In the genomic region with DNA sequence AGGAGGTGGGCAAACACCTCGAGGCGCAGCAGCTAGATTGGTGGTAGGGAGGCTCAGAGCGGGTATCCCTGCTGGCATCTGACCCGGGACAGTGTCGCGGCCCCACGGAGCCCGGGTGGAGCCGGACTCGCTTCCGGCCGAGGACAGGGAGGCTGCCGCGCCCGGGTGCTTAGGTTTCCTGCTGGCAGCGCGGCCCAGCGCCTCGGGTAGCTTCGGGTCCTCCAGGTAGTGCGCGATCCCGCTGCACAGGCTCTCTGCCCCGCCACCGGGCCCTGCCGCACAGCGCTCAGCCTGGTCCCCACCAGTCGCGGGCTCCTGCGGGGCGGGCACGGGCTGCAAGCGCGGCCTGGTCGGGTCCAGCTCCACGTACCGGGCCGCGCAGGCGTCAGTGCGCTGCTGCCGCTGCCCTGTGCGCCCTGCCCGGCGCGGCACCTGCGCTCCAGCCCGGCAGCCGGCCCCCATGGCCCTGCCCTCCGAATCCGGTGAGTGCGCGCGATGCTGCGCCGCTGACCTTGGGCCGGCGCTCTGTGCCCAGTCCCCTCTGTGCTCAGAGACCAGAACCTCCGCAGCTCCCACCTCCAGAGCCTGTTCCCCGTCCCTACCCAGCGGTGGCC, we compare ENCODE assay signal across 8 mouse cellular contexts. TPM values are rescaled to one million over a fixed set of nuclear protein-coding genes. Genes with fewer than 3 reads are reported as not detected.
A peak's percentile ranks its signal among the peaks of the same experiment; 100 is the strongest.
DNase-seq lines count a peak whose midpoint lies in the region; ATAC-seq and TF ChIP-seq lines count a peak whose summit lies in the region.

No protein-coding gene starts in this region.

- WGBS in embryonic facial prominence, embryonic 10.5 days = under 1% methylated on average over 61 of the region's 61 CpGs
- WGBS in liver, embryonic 12.5 days (ENCODE audit: insufficient replicate concordance) = 4% methylated on average over 61 of the region's 61 CpGs
- 1% methylated on average over 61 of the region's 61 CpGs for WGBS in stomach, embryonic 15.5 days

- H3K4me1 ChIP-seq in embryonic facial prominence, embryonic 10.5 days = peaks cover 24% of the 10 kb centered on the region
- H3K4me1 ChIP-seq in liver, embryonic 12.5 days = peaks cover 58% of the 10 kb centered on the region
- peaks cover 18% of the 10 kb centered on the region; the same call in 1 of the 2 replicates for H3K4me1 ChIP-seq in stomach, embryonic 15.5 days

- no peaks in the 10 kb centered on the region for H3K9me3 ChIP-seq in embryonic facial prominence, embryonic 10.5 days
- H3K9me3 ChIP-seq in liver, embryonic 12.5 days (replicated peaks) = no peaks in the 10 kb centered on the region
- H3K9me3 ChIP-seq in stomach, embryonic 15.5 days = no peaks in the 10 kb centered on the region

- ATAC-seq in liver, embryonic 12.5 days = peak; percentile 36
- peak; percentile 57 for ATAC-seq in stomach, embryonic 15.5 days (ENCODE audit: insufficient read depth, low FRiP score, low read depth)

- H3ac ChIP-seq in myocyte (ENCODE audit: control insufficient read depth, insufficient read length) = no peak overlapping the region

- peak overlapping the region; percentile 68 for H3K4me3 ChIP-seq in embryonic facial prominence, embryonic 10.5 days
- peak overlapping the region; percentile 67 for H3K4me3 ChIP-seq in liver, embryonic 12.5 days
- no peak overlapping the region for H3K4me3 ChIP-seq in myocyte
- H3K4me3 ChIP-seq in stomach, embryonic 15.5 days (replicated peaks) = peak overlapping the region; percentile 55

- peak overlapping the region; percentile 68 for H3K27ac ChIP-seq in embryonic facial prominence, embryonic 10.5 days (replicated peaks)
- H3K27ac ChIP-seq in liver, embryonic 12.5 days = peak overlapping the region; percentile 49
- H3K27ac ChIP-seq in stomach, embryonic 15.5 days = no peak overlapping the region

- H3K27me3 ChIP-seq in embryonic facial prominence, embryonic 10.5 days (replicated peaks; ENCODE audit: low read depth, poor library complexity, severe bottlenecking) = peaks cover 58% of the 10 kb centered on the region
- H3K27me3 ChIP-seq in liver, embryonic 12.5 days (replicated peaks) = peaks cover 31% of the 10 kb centered on the region
- no peaks in the 10 kb centered on the region for H3K27me3 ChIP-seq in myocyte (ENCODE audit: control insufficient read depth, insufficient read depth, insufficient read length)
- H3K27me3 ChIP-seq in stomach, embryonic 15.5 days (replicated peaks) = peaks cover 12% of the 10 kb centered on the region; the same call in 1 of the 2 replicates

- TF ChIP-seq POLR2A in myocyte (IDR thresholded peaks at IDR 0.05; ENCODE audit: insufficient read length, low read depth) = no peak

- peak; percentile 96 for DNase-seq in heart, adult 11 months
- no peak for DNase-seq in heart, adult 8-10 months (ENCODE audit: low spot score)
- peak; percentile 61 for DNase-seq in embryonic facial prominence, embryonic 10.5 days (ENCODE audit: low spot score)
- DNase-seq in heart, adult 9 months (ENCODE audit: low spot score in 2 of 2) = peak; percentile 46
- DNase-seq in kidney, adult 18-20 months = peak; percentile 72

- peak overlapping the region; percentile 97 for H3K4me2 ChIP-seq in liver, embryonic 12.5 days
- H3K4me2 ChIP-seq in myocyte (ENCODE audit: low read depth) = peak overlapping the region; percentile 30
- peak overlapping the region; percentile 99 for H3K4me2 ChIP-seq in stomach, embryonic 15.5 days

- H3K79me2 ChIP-seq in myocyte (ENCODE audit: control insufficient read depth, insufficient read depth) = no peaks in the 10 kb centered on the region

- peak overlapping the region; percentile 81 for H3K9ac ChIP-seq in liver, embryonic 12.5 days
- peak overlapping the region; percentile 58 for H3K9ac ChIP-seq in stomach, embryonic 15.5 days

- H3K36me3 ChIP-seq in embryonic facial prominence, embryonic 10.5 days (replicated peaks) = no peaks in the 10 kb centered on the region
- H3K36me3 ChIP-seq in liver, embryonic 12.5 days = no peaks in the 10 kb centered on the region
- no peaks in the 10 kb centered on the region for H3K36me3 ChIP-seq in myocyte (ENCODE audit: control insufficient read depth, insufficient read depth)
- no peaks in the 10 kb centered on the region for H3K36me3 ChIP-seq in stomach, embryonic 15.5 days

TF ChIP-seq in myocyte, 11 proteins besides CTCF, POLR2A, EP300 and RAD21:
- TF ChIP-seq MYOD1 (IDR thresholded peaks at IDR 0.05; ENCODE audit: control insufficient read depth in 1 of 3, insufficient read length in 2 of 3, low read depth in 2 of 3) (no peak), CEBPB (IDR thresholded peaks at IDR 0.05; ENCODE audit: insufficient read depth, poor library complexity, severe bottlenecking) (no peak), POLR2AphosphoS2 (IDR thresholded peaks at IDR 0.05; ENCODE audit: insufficient read length, low read depth) (no peak), MAX (IDR thresholded peaks at IDR 0.05; ENCODE audit: low read depth) (no peak), TCF3 (IDR thresholded peaks at IDR 0.05; ENCODE audit: insufficient read length, low read depth) (no peak), TCF12 (IDR thresholded peaks at IDR 0.05; ENCODE audit: insufficient read depth, poor library complexity, severe bottlenecking) (no peak), E2F4 (IDR thresholded peaks at IDR 0.05; ENCODE audit: insufficient read depth) (no peak), REST (IDR thresholded peaks at IDR 0.05; ENCODE audit: insufficient read depth, insufficient read length) (no peak), MYOG (IDR thresholded peaks at IDR 0.05; ENCODE audit: control insufficient read depth in 1 of 3, insufficient read depth in 1 of 3, insufficient read length in 2 of 3, low read depth in 2 of 3) (no peak), SRF (IDR thresholded peaks at IDR 0.05; ENCODE audit: control insufficient read depth, insufficient read length, low read depth) (no peak), USF1 (IDR thresholded peaks at IDR 0.05; ENCODE audit: low read depth) (no peak)

RNA-seq across cellular contexts. Expression of a gene that starts 0.6 kb away (rescaled TPM):
- total RNA-seq in heart, adult 8-10 months (2022) = 10 to 100 TPM; 28.4 to 42.8 (median 34.3) TPM
- polyA plus RNA-seq in embryonic facial prominence, embryonic 10.5 days (2016; fragmentation: Nextera tagmentation; extraction: Ambion mirVana) = 1.0 and 1.5 TPM in 2 replicates
- 33.7 and 34.2 TPM in 2 replicates for polyA plus RNA-seq in liver, embryonic 12.5 days (2016; fragmentation: Nextera tagmentation; extraction: Ambion mirVana)
- 8.2 TPM for polyA plus RNA-seq in myocyte (2012; fragmentation: generic; extraction: Trizol)
- 5.0 and 5.9 TPM in 2 replicates for polyA plus RNA-seq in stomach, embryonic 15.5 days (2015; fragmentation: Nextera tagmentation; extraction: Ambion mirVana)

Comparison
In these comparisons a context has a peak if more than half of its experiments do, and no peak if none do; other contexts are left out.
1. H3K4me2 ChIP-seq: peak in every context shown above with its lines; median percentile 99 in stomach, embryonic 15.5 days; 97 in liver, embryonic 12.5 days; 30 in myocyte.